Mouse (Mus musculus) brain, adult 2 months (tissue): ENCODE data around the gene Trpv4.
A peak's percentile ranks its signal among the peaks of the same experiment; 100 is the strongest.

Source experiments
- DNase-seq: peaks from one replicate; pipeline ENCODE4 v3.0.0; 2011; ENCODE audit warnings: low read depth, low spot score

Trpv4 gene

GRCm38 (mm10) chr5:114625590-114625989, 32.6 kb downstream of the Trpv4 start:
- DNase-seq, result peak; percentile 63

GRCm38 (mm10) chr5:114620305-114620704, 37.9 kb downstream of the Trpv4 start:
- no peak for DNase-seq

GRCm38 (mm10) chr5:114618851-114619250, 39.4 kb downstream of the Trpv4 start:
- peak; percentile 84 for DNase-seq

- DNase-seq, result peak; percentile 39
These were observed 40.4 kb downstream of the Trpv4 start for GRCm38 (mm10) chr5:114617809-114618208.

GRCm38 (mm10) chr5:114616336-114617061, 41.7 kb downstream of the Trpv4 start:
- DNase-seq, result no peak

GRCm38 (mm10) chr5:114614863-114615262, 43.4 kb downstream of the Trpv4 start:
- DNase-seq, result no peak

- DNase-seq, result no peak
These were observed 46.1 kb downstream of the Trpv4 start for GRCm38 (mm10) chr5:114611968-114612608.

- DNase-seq, result no peak
These were observed 47.0 kb downstream of the Trpv4 start for GRCm38 (mm10) chr5:114611256-114611655.

- peak; percentile 69 for DNase-seq
These were observed 49.7 kb downstream of the Trpv4 start for GRCm38 (mm10) chr5:114608516-114608915.

GRCm38 (mm10) chr5:114607651-114608050, 50.6 kb downstream of the Trpv4 start:
- peak; percentile 84 for DNase-seq

GRCm38 (mm10) chr5:114605981-114606380, 52.2 kb downstream of the Trpv4 start:
- DNase-seq, result no peak

- peak; percentile 38 for DNase-seq
These were observed 53.4 kb downstream of the Trpv4 start for GRCm38 (mm10) chr5:114604781-114605290.

- no peak for DNase-seq
These were observed 54.2 kb downstream of the Trpv4 start for GRCm38 (mm10) chr5:114603975-114604374.

- DNase-seq, result no peak
These were observed 56.2 kb downstream of the Trpv4 start for GRCm38 (mm10) chr5:114602012-114602411.

- DNase-seq, result no peak
These were observed 60.6 kb downstream of the Trpv4 start for GRCm38 (mm10) chr5:114597652-114598051.

- DNase-seq, result no peak
These were observed 61.0 kb downstream of the Trpv4 start for GRCm38 (mm10) chr5:114597222-114597621.

- DNase-seq, result no peak
These were observed 61.6 kb downstream of the Trpv4 start for GRCm38 (mm10) chr5:114596604-114597003.

- DNase-seq, result no peak
These were observed 63.4 kb downstream of the Trpv4 start for GRCm38 (mm10) chr5:114594741-114595241.

GRCm38 (mm10) chr5:114593949-114594348, 64.3 kb downstream of the Trpv4 start:
- DNase-seq, result no peak

GRCm38 (mm10) chr5:114593161-114593821, 64.9 kb downstream of the Trpv4 start:
- no peak for DNase-seq

- DNase-seq, result no peak
These were observed 65.6 kb downstream of the Trpv4 start for GRCm38 (mm10) chr5:114592463-114593160.

GRCm38 (mm10) chr5:114591151-114591561, 67.1 kb downstream of the Trpv4 start:
- DNase-seq, result no peak
